Mouse (Mus musculus) urinary bladder, postnatal 10 days (tissue): ENCODE measurements at regions not wholly inside any gene's neighbourhood (a gene's known extent, or its start where the extent isn't known, plus 50 kb on each side); places are given as distances from the start of the nearest gene placed in this dataset.

Experiments
- DNase-seq: peaks from one replicate; pipeline ENCODE4 v3.0.0; 2022; ENCODE audit warnings: low spot score

GRCm38 (mm10) chr5:118424764-118425568, 135.5 kb upstream of the Med13l start:
- no peak for DNase-seq

GRCm38 (mm10) chr5:118426673-118427072, 133.8 kb upstream of the Med13l start:
- DNase-seq, result no peak

- DNase-seq, result no peak
These were observed 132.0 kb upstream of the Med13l start for GRCm38 (mm10) chr5:118428323-118429095.

- no peak for DNase-seq
These were observed 126.9 kb upstream of the Med13l start for GRCm38 (mm10) chr5:118433599-118433998.

GRCm38 (mm10) chr5:118434718-118435555, 125.5 kb upstream of the Med13l start:
- DNase-seq, result no peak

- DNase-seq, result no peak
These were observed 124.9 kb upstream of the Med13l start for GRCm38 (mm10) chr5:118435556-118435950.

GRCm38 (mm10) chr5:118436035-118436434, 124.4 kb upstream of the Med13l start:
- DNase-seq, result no peak

GRCm38 (mm10) chr5:118436474-118437306, 123.8 kb upstream of the Med13l start:
- no peak for DNase-seq

- no peak for DNase-seq
These were observed 123.2 kb upstream of the Med13l start for GRCm38 (mm10) chr5:118437307-118437610.

- DNase-seq, result no peak
These were observed 122.5 kb upstream of the Med13l start for GRCm38 (mm10) chr5:118438016-118438415.

GRCm38 (mm10) chr5:118444538-118445251, 115.8 kb upstream of the Med13l start:
- DNase-seq, result no peak

GRCm38 (mm10) chr5:118445252-118445987, 115.1 kb upstream of the Med13l start:
- no peak for DNase-seq

GRCm38 (mm10) chr5:118445988-118446280, 114.5 kb upstream of the Med13l start:
- DNase-seq, result no peak

- no peak for DNase-seq
These were observed 113.6 kb upstream of the Med13l start for GRCm38 (mm10) chr5:118446878-118447277.

GRCm38 (mm10) chr5:118447366-118447765, 113.1 kb upstream of the Med13l start:
- DNase-seq, result no peak

- DNase-seq, result no peak
These were observed 111.5 kb upstream of the Med13l start for GRCm38 (mm10) chr5:118448884-118449515.

GRCm38 (mm10) chr5:118449893-118450292, 110.6 kb upstream of the Med13l start:
- DNase-seq, result no peak

- no peak for DNase-seq
These were observed 108.4 kb upstream of the Med13l start for GRCm38 (mm10) chr5:118452052-118452451.

- DNase-seq, result no peak
These were observed 106.4 kb upstream of the Med13l start for GRCm38 (mm10) chr5:118454096-118454495.
